Mouse (Mus musculus) intestine, embryonic 15.5 days (tissue): ENCODE results near the gene Dlx1. TPM values are rescaled to one million over a fixed set of nuclear protein-coding genes. Genes with fewer than 3 reads are reported as not detected.

Experiments
- ATAC-seq: fragments of 200-750 bp; cut with Nextera tagmentation; 2 replicates; pipeline ENCODE4 v1.8.0; 2017; ENCODE audit warnings: moderate TSS enrichment, moderate library complexity
- H3K27ac ChIP-seq: fragments of 300-500 bp; sonication (generic); 2 replicates; pipeline ENCODE4 v1.5.1; 2015; ENCODE audit warnings: mild to moderate bottlenecking, inconsistent platforms
- H3K27me3 ChIP-seq: fragments of 300-500 bp; sonication (generic); replicated peaks from 2 replicates; pipeline ENCODE4 v1.6.1; 2015; ENCODE audit warnings: inconsistent platforms
- H3K36me3 ChIP-seq: fragments of 300-500 bp; sonication (generic); 2 replicates; pipeline ENCODE4 v1.6.1; 2015; ENCODE audit warnings: inconsistent platforms
- H3K4me1 ChIP-seq: fragments of 300-500 bp; sonication (generic); replicated peaks from 2 replicates; pipeline ENCODE4 v1.6.1; 2015; ENCODE audit warnings: inconsistent platforms
- H3K4me2 ChIP-seq: fragments of 300-500 bp; sonication (generic); replicated peaks from 2 replicates; pipeline ENCODE4 v1.6.1; 2015; ENCODE audit warnings: mild to moderate bottlenecking, inconsistent platforms
- H3K4me3 ChIP-seq: fragments of 300-500 bp; sonication (generic); replicated peaks from 2 replicates; pipeline ENCODE4 v1.5.1; 2015; ENCODE audit warnings: inconsistent platforms
- H3K9ac ChIP-seq: fragments of 300-500 bp; sonication (generic); 2 replicates; pipeline ENCODE4 v1.6.1; 2015; ENCODE audit warnings: inconsistent platforms
- H3K9me3 ChIP-seq: fragments of 300-500 bp; sonication (generic); 2 replicates; pipeline ENCODE4 v1.6.1; 2016; ENCODE audit warnings: inconsistent platforms
- WGBS: fragments of 180-500 bp; shearing (Covaris S2); methylation state at CpG from one replicate; pipeline ENCODE4 v1.1.7; 2015; 5-methylcytosine and 5-hydroxymethylcytosine counted together
- polyA plus RNA-seq: library from polyadenylated mRNA; unstranded; fragments of >200 nt; fragmentation: Nextera tagmentation; extraction: Ambion mirVana; gene quantifications from 2 replicates; pipeline ENCODE4 v1.2.1, GENCODE M21; 2015

Gene Dlx1
- polyA plus RNA-seq, 1 experiment from 2014 or later, result 7.8 TPM

GRCm38 (mm10) chr2:71543948-71544347 is 16.0 kb downstream of the Dlx1 start:
- no peaks in the 10 kb centered on the region for H3K36me3 ChIP-seq
- H3K9me3 ChIP-seq, result no peaks in the 10 kb centered on the region
- peaks cover 36% of the 10 kb centered on the region for H3K4me1 ChIP-seq
- WGBS, result 2% methylated on average over 20 of the region's 20 CpGs
- peak overlapping the region; percentile 7 for H3K4me2 ChIP-seq
- no peak overlapping the region for H3K27ac ChIP-seq
- peak overlapping the region; percentile 44 for H3K4me3 ChIP-seq
- ATAC-seq, result no peak
- H3K27me3 ChIP-seq, result peaks cover 86% of the 10 kb centered on the region
- H3K9ac ChIP-seq, result no peak overlapping the region

- Histone ChIP-seq H3K4me1 (peaks cover 34% of the 10 kb centered on the region), H3K4me3 (peak overlapping the region; percentile 44), H3K9me3 (no peaks in the 10 kb centered on the region), H3K27me3 (peaks cover 86% of the 10 kb centered on the region), H3K9ac (no peak overlapping the region), H3K27ac (no peak overlapping the region), H3K36me3 (no peaks in the 10 kb centered on the region), H3K4me2 (peak overlapping the region; percentile 85)
- no peak for ATAC-seq
- 2% methylated on average over 61 of the region's 61 CpGs for WGBS
These were observed 16.7 kb downstream of the Dlx1 start for GRCm38 (mm10) chr2:71544391-71545285.

GRCm38 (mm10) chr2:71545401-71545881 is 17.5 kb downstream of the Dlx1 start:
- H3K27ac ChIP-seq, result no peak overlapping the region
- no peak for ATAC-seq

GRCm38 (mm10) chr2:71545882-71546639 is 18.1 kb downstream of the Dlx1 start:
- Histone ChIP-seq H3K36me3 (no peaks in the 10 kb centered on the region), H3K9ac (peak overlapping the region; percentile 26), H3K9me3 (no peaks in the 10 kb centered on the region), H3K4me3 (peak overlapping the region; percentile 44), H3K27ac (peak overlapping the region; percentile 28; the same call in 1 of the 2 replicates), H3K27me3 (peaks cover 83% of the 10 kb centered on the region), H3K4me1 (peaks cover 32% of the 10 kb centered on the region), H3K4me2 (peak overlapping the region; percentile 85)
- peak; percentile 52 for ATAC-seq
- WGBS, result under 1% methylated on average over 57 of the region's 59 CpGs

More at GRCm38 (mm10) chr2:71545401-71545881, 17.5 kb downstream of the Dlx1 start:
- no peaks in the 10 kb centered on the region for H3K36me3 ChIP-seq
- peaks cover 84% of the 10 kb centered on the region for H3K27me3 ChIP-seq
- H3K4me2 ChIP-seq, result peak overlapping the region; percentile 85
- no peaks in the 10 kb centered on the region for H3K9me3 ChIP-seq
- H3K4me1 ChIP-seq, result peaks cover 34% of the 10 kb centered on the region
- 2% methylated on average over 32 of the region's 32 CpGs for WGBS
- no peak overlapping the region; the same call in 1 of the 2 replicates for H3K9ac ChIP-seq
- peak overlapping the region; percentile 44 for H3K4me3 ChIP-seq

GRCm38 (mm10) chr2:71546640-71547071 is 18.7 kb downstream of the Dlx1 start, which contains the start of gene Dlx2:
Gene Dlx2 (minus strand): TSS chr2:71546754.
- Histone ChIP-seq H3K36me3 (no peaks in the 10 kb centered on the region), H3K9ac (peak within 1 kb of the TSS; percentile 26), H3K4me3 (peak within 1 kb of the TSS; percentile 44), H3K9me3 (no peaks in the 10 kb centered on the region), H3K27me3 (peaks cover 83% of the 10 kb centered on the region), H3K4me2 (peak within 1 kb of the TSS; percentile 85), H3K4me1 (peaks cover 30% of the 10 kb centered on the region), H3K27ac (peak within 1 kb of the TSS; percentile 28; the same call in 1 of the 2 replicates)
- under 1% methylated on average over 37 of the region's 37 CpGs for WGBS
- peak; percentile 39 for ATAC-seq

GRCm38 (mm10) chr2:71547829-71548228 is 19.9 kb downstream of the Dlx1 start:
- H3K4me3 ChIP-seq, result no peak overlapping the region
- H3K27me3 ChIP-seq, result peaks cover 82% of the 10 kb centered on the region
- H3K27ac ChIP-seq, result no peak overlapping the region

GRCm38 (mm10) chr2:71550330-71550729 is 22.4 kb downstream of the Dlx1 start:
- H3K9ac ChIP-seq, result no peak overlapping the region
- no peak overlapping the region for H3K4me3 ChIP-seq
- peaks cover 17% of the 10 kb centered on the region for H3K4me1 ChIP-seq
- H3K27me3 ChIP-seq, result peaks cover 73% of the 10 kb centered on the region
- no peak overlapping the region for H3K4me2 ChIP-seq
- WGBS, result 23% methylated on average over 3 of the region's 3 CpGs
- H3K36me3 ChIP-seq, result no peaks in the 10 kb centered on the region
- H3K27ac ChIP-seq, result no peak overlapping the region
- H3K9me3 ChIP-seq, result no peaks in the 10 kb centered on the region
- no peak for ATAC-seq

More at GRCm38 (mm10) chr2:71547829-71548228, 19.9 kb downstream of the Dlx1 start:
- no peak for ATAC-seq
- Histone ChIP-seq H3K9ac (no peak overlapping the region), H3K9me3 (no peaks in the 10 kb centered on the region), H3K4me1 (peaks cover 29% of the 10 kb centered on the region), H3K4me2 (no peak overlapping the region), H3K36me3 (no peaks in the 10 kb centered on the region)
- WGBS, result 2% methylated on average over 8 of the region's 8 CpGs

- Histone ChIP-seq H3K36me3 (no peaks in the 10 kb centered on the region), H3K4me2 (no peak overlapping the region), H3K9ac (no peak overlapping the region), H3K27me3 (peaks cover 59% of the 10 kb centered on the region), H3K4me1 (peaks cover 3% of the 10 kb centered on the region), H3K9me3 (no peaks in the 10 kb centered on the region), H3K27ac (no peak overlapping the region), H3K4me3 (no peak overlapping the region)
- WGBS, result 2% methylated on average over 18 of the region's 18 CpGs
- ATAC-seq, result no peak
These were observed 23.8 kb downstream of the Dlx1 start for GRCm38 (mm10) chr2:71551704-71552103.

GRCm38 (mm10) chr2:71556071-71556470 is 28.2 kb downstream of the Dlx1 start:
- H3K4me1 ChIP-seq, result no peaks in the 10 kb centered on the region
- no peak overlapping the region for H3K27ac ChIP-seq
- no peak overlapping the region for H3K4me3 ChIP-seq
- ATAC-seq, result no peak
- no peaks in the 10 kb centered on the region for H3K36me3 ChIP-seq
- WGBS, result 63% methylated on average over 5 of the region's 5 CpGs
- H3K4me2 ChIP-seq, result no peak overlapping the region
- H3K27me3 ChIP-seq, result peaks cover 28% of the 10 kb centered on the region
- no peak overlapping the region for H3K9ac ChIP-seq
- no peaks in the 10 kb centered on the region; the same call in 1 of the 2 replicates for H3K9me3 ChIP-seq

- Histone ChIP-seq H3K27me3 (no peaks in the 10 kb centered on the region), H3K4me1 (no peaks in the 10 kb centered on the region), H3K27ac (no peak overlapping the region), H3K9ac (no peak overlapping the region), H3K36me3 (no peaks in the 10 kb centered on the region), H3K4me3 (no peak overlapping the region), H3K4me2 (no peak overlapping the region), H3K9me3 (no peaks in the 10 kb centered on the region)
- 64% methylated on average over 9 of the region's 9 CpGs for WGBS
- ATAC-seq, result no peak
These were observed 38.6 kb downstream of the Dlx1 start for GRCm38 (mm10) chr2:71566466-71566865.

GRCm38 (mm10) chr2:71573736-71574135 is 45.8 kb downstream of the Dlx1 start:
- Histone ChIP-seq H3K9me3 (no peaks in the 10 kb centered on the region), H3K36me3 (no peaks in the 10 kb centered on the region), H3K27me3 (no peaks in the 10 kb centered on the region), H3K4me1 (no peaks in the 10 kb centered on the region), H3K27ac (no peak overlapping the region), H3K4me3 (no peak overlapping the region), H3K4me2 (no peak overlapping the region), H3K9ac (no peak overlapping the region)
- WGBS, result 59% methylated on average over 4 of the region's 4 CpGs
- ATAC-seq, result no peak

GRCm38 (mm10) chr2:71577059-71577458 is 49.1 kb downstream of the Dlx1 start:
- Histone ChIP-seq H3K4me2 (no peak overlapping the region), H3K36me3 (no peaks in the 10 kb centered on the region), H3K4me1 (no peaks in the 10 kb centered on the region), H3K9me3 (no peaks in the 10 kb centered on the region), H3K27me3 (no peaks in the 10 kb centered on the region), H3K27ac (no peak overlapping the region), H3K9ac (no peak overlapping the region), H3K4me3 (no peak overlapping the region)
- 91% methylated on average over 2 of the region's 2 CpGs for WGBS
- no peak for ATAC-seq
